Comparison of ENCODE assay signal across 24 mouse cellular contexts in the genomic region with DNA sequence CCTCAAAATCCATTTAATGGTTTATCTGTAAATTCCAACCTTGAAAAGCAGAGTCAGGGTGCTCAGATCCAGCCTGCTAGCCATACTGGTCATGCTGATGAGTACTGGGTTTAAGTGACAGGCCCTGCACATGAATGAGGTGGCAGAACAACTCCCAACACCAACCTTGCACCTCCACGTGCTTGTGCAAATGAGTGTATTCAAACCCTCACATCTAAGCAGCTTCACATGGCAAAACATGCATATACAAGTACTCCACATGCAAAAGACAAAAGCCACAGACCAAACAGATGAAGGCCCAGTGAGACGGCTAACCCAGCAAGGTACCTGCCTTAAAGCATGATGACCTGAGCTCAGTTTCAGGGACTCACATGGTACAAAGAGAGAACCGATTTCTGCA. TPM values are rescaled to one million over a fixed set of nuclear protein-coding genes. Genes with fewer than 3 reads are reported as not detected.
A peak's percentile ranks its signal among the peaks of the same experiment; 100 is the strongest.
DNase-seq lines count a peak whose midpoint lies in the region; ATAC-seq and TF ChIP-seq lines count a peak whose summit lies in the region.
"Had no signal": no experiment of that assay in that cellular context is flagged by ENCODE, and none has a peak within 500 bp of the region (broad histone marks: within the 10 kb centered on the region; RNA-seq: fewer than 3 reads in every experiment).

No protein-coding gene starts in this region.

- peaks cover 8% of the 10 kb centered on the region for H3K79me2 ChIP-seq in CH12.LX (replicated peaks; ENCODE audit: control insufficient read depth, extremely low read depth, insufficient read depth, poor library complexity, severe bottlenecking)

- TF ChIP-seq POLR2A in CH12.LX (IDR thresholded peaks at IDR 0.05; ENCODE audit: low read depth, low read length), result no peak

- no peaks in the 10 kb centered on the region for H3K36me3 ChIP-seq in lung, embryonic 15.5 days
- H3K36me3 ChIP-seq in lung, postnatal 0 days (ENCODE audit: insufficient read depth, low read length), result no peaks in the 10 kb centered on the region
- H3K36me3 ChIP-seq in CH12.LX (replicated peaks in 1 of 2; ENCODE audit: control insufficient read depth in 1 of 2, insufficient read depth in 1 of 2, low read length in 1 of 2), result no peaks in the 10 kb centered on the region
- H3K36me3 ChIP-seq: embryonic facial prominence, embryonic 15.5 days; forebrain, embryonic 12.5 days had no signal

- no peak overlapping the region for H3K4me3 ChIP-seq in lung, embryonic 15.5 days
- H3K4me3 ChIP-seq in lung, postnatal 0 days (ENCODE audit: low read depth, low read length), result no peak overlapping the region
- no peak overlapping the region for H3K4me3 ChIP-seq in CH12.LX (replicated peaks in 1 of 3; ENCODE audit: low read depth in 2 of 3, low read length in 2 of 3, poor library complexity in 1 of 3)
- H3K4me3 ChIP-seq: embryonic facial prominence, embryonic 13.5 days; embryonic facial prominence, embryonic 15.5 days; erythroblast, embryonic 14.5 days; forebrain, embryonic 10.5 days; forebrain, embryonic 12.5 days had no signal

- 78% methylated on average over 3 of the region's 3 CpGs for WGBS in lung, embryonic 15.5 days
- 83% methylated on average over 3 of the region's 3 CpGs for WGBS in lung, postnatal 0 days

- dilution Hi-C loops in CH12.LX (cut with MboI; ENCODE audit: extremely low pct_ligation_motif_present, extremely low pct_unique_long_range_greater_than_20kb, low sequenced_read_pairs), result no loop called here

- TF ChIP-seq RAD21 in CH12.LX (IDR thresholded peaks at IDR 0.05; ENCODE audit: low read depth, low read length), result no peak

- no peak for TF ChIP-seq CTCF in lung, postnatal 0 days (IDR thresholded peaks at IDR 0.05)
- TF ChIP-seq CTCF in CH12.LX (conservative IDR thresholded peaks at IDR 0.05 in 1 of 2, IDR thresholded peaks at IDR 0.05 in 1 of 2; ENCODE audit: low read depth in 2 of 2, low read length in 2 of 2), result no peak

- H3K27me3 ChIP-seq in lung, embryonic 15.5 days, result no peaks in the 10 kb centered on the region
- H3K27me3 ChIP-seq in lung, postnatal 0 days (replicated peaks; ENCODE audit: insufficient read depth, low read length), result no peaks in the 10 kb centered on the region
- H3K27me3 ChIP-seq in CH12.LX (replicated peaks), result no peaks in the 10 kb centered on the region
- H3K27me3 ChIP-seq: embryonic facial prominence, embryonic 13.5 days; embryonic facial prominence, embryonic 15.5 days; forebrain, embryonic 12.5 days; Patski had no signal

- no peak for DNase-seq in lung, postnatal 4 days
- no peak for DNase-seq in lung, postnatal 0 days (ENCODE audit: low spot score)
- no peak for DNase-seq in lung, postnatal 14 days
- DNase-seq in CH12.LX (ENCODE audit: extremely low read depth), result peak; percentile 32
- DNase-seq in cerebellum, postnatal 4 days (ENCODE audit: low spot score in 2 of 2), result no peak
- DNase-seq: adrenal gland, adult 8-10 months; adrenal gland, postnatal 14 days; adrenal gland, postnatal 36 days; cerebellum, adult 11-12 months; cerebellum, adult 2 months; cerebellum, adult 9-10 months; cerebellum, postnatal 10 days; cerebellum, postnatal 25 days; embryo, embryonic 11 days had no signal

- no peak for TF ChIP-seq EP300 in lung, postnatal 0 days (IDR thresholded peaks at IDR 0.05)
- no peak for TF ChIP-seq EP300 in CH12.LX (IDR thresholded peaks at IDR 0.05; ENCODE audit: low read length)

- in situ Hi-C loops in CH12.LX (cut with MboI; ENCODE audit: low pct_ligation_motif_present, low pct_unique_long_range_greater_than_20kb, low sequenced_read_pairs), result no loop called here

- H3K4me2 ChIP-seq in lung, embryonic 15.5 days, result no peak overlapping the region
- no peak overlapping the region for H3K4me2 ChIP-seq in lung, postnatal 0 days (replicated peaks; ENCODE audit: low read depth, low read length)
- H3K4me2 ChIP-seq in CH12.LX (ENCODE audit: insufficient read depth, low read depth, poor library complexity, severe bottlenecking), result no peak overlapping the region
- H3K4me2 ChIP-seq: embryonic facial prominence, embryonic 13.5 days; embryonic facial prominence, embryonic 15.5 days; forebrain, embryonic 12.5 days had no signal

- H3K9ac ChIP-seq in lung, embryonic 15.5 days, result no peak overlapping the region
- no peak overlapping the region for H3K9ac ChIP-seq in lung, postnatal 0 days (replicated peaks; ENCODE audit: low read depth)
- H3K9ac ChIP-seq in CH12.LX (ENCODE audit: insufficient read depth, low read depth), result no peak overlapping the region
- H3K9ac ChIP-seq: embryonic facial prominence, embryonic 13.5 days; embryonic facial prominence, embryonic 15.5 days; forebrain, embryonic 12.5 days had no signal

- peaks cover 12% of the 10 kb centered on the region for H3K4me1 ChIP-seq in lung, embryonic 15.5 days
- H3K4me1 ChIP-seq in lung, postnatal 0 days (ENCODE audit: insufficient read depth, low read depth, low read length), result peaks cover 6% of the 10 kb centered on the region; the same call in 1 of the 2 replicates
- H3K4me1 ChIP-seq in CH12.LX (ENCODE audit: control insufficient read depth in 1 of 2, insufficient read depth in 2 of 2), result peaks cover 5 to 22% of the 10 kb centered on the region in 2 experiments

- 0 out of 2 replicates have a peak overlapping the region, but pooled peaks have one; percentile 27 for H3K27ac ChIP-seq in lung, embryonic 15.5 days
- H3K27ac ChIP-seq in lung, postnatal 0 days (ENCODE audit: low read length), result peak overlapping the region; percentile 20; the same call in 1 of the 2 replicates
- no peak overlapping the region for H3K27ac ChIP-seq in CH12.LX (ENCODE audit: insufficient read depth, low read depth)
- H3K27ac ChIP-seq: embryonic facial prominence, embryonic 13.5 days; embryonic facial prominence, embryonic 15.5 days; forebrain, embryonic 10.5 days; forebrain, embryonic 12.5 days had no signal

- H3K9me3 ChIP-seq in lung, embryonic 15.5 days, result 0 out of 2 replicates have a peak, but pooled peaks cover 2% of the 10 kb centered on the region
- 0 out of 2 replicates have a peak, but pooled peaks cover 2% of the 10 kb centered on the region for H3K9me3 ChIP-seq in lung, postnatal 0 days (ENCODE audit: low read length)
- H3K9me3 ChIP-seq in CH12.LX (replicated peaks; ENCODE audit: low read length), result peaks cover 20% of the 10 kb centered on the region
- H3K9me3 ChIP-seq: embryonic facial prominence, embryonic 15.5 days had no signal

- no peak for ATAC-seq in lung, embryonic 15.5 days (ENCODE audit: borderline replicate concordance, extremely low read depth, low FRiP score, low TSS enrichment)
- no peak for ATAC-seq in lung, postnatal 0 days
- ATAC-seq: activated CD4-positive, CD25-positive, alpha-beta regulatory T cell, adult 4 months; forebrain, embryonic 14.5 days; forebrain, embryonic 16.5 days; Patski had no signal

TF ChIP-seq in CH12.LX, 34 proteins besides CTCF, POLR2A, EP300 and RAD21:
- TF ChIP-seq E2F4 (IDR thresholded peaks at IDR 0.05; ENCODE audit: insufficient replicate concordance, low read depth, low read length) (no peak), HCFC1 (IDR thresholded peaks at IDR 0.05; ENCODE audit: low read depth, low read length) (no peak), ZC3H11A (IDR thresholded peaks at IDR 0.05; ENCODE audit: low read depth, low read length) (no peak), PAX5 (IDR thresholded peaks at IDR 0.05; ENCODE audit: low read length) (no peak), CHD2 (IDR thresholded peaks at IDR 0.05; ENCODE audit: low read length) (no peak), JUND (conservative IDR thresholded peaks at IDR 0.05; ENCODE audit: low read depth, low read length) (no peak), MYC (IDR thresholded peaks at IDR 0.05; ENCODE audit: low read depth, low read length) (peak; percentile 59; the same call in 1 of the 2 replicates), BHLHE40 (IDR thresholded peaks at IDR 0.05; ENCODE audit: low read depth, low read length) (peak; percentile 82), MAX (IDR thresholded peaks at IDR 0.05; ENCODE audit: low read length) (peak; percentile 30; the same call in 1 of the 2 replicates), JUN (IDR thresholded peaks at IDR 0.05; ENCODE audit: insufficient read depth, low read depth, low read length) (no peak)
TF ChIP-seq in CH12.LX: peak in this region for 3.

RNA-seq across cellular contexts. Expression of gene Patz1, which starts 2.7 kb away (rescaled TPM):
- 48.9 and 52.7 TPM in 2 replicates for polyA plus RNA-seq in lung, embryonic 15.5 days (2015; fragmentation: Nextera tagmentation; extraction: Ambion mirVana)
- polyA plus RNA-seq in lung, postnatal 0 days (2015; fragmentation: Nextera tagmentation; extraction: Ambion mirVana), result 22.9 and 23.2 TPM in 2 replicates
- total RNA-seq in CH12.LX (2012; rRNA removed) (29.5 and 30.5 TPM in 2 replicates), CH12.LX (2014; rRNA removed) (30.8 and 31.5 TPM in 2 replicates)
- polyA plus RNA-seq in CH12.LX (2012; ENCODE audit: insufficient read length, low read depth), result 35.3 and 37.4 TPM in 2 replicates

RNA-seq across cellular contexts. Expression of gene Drg1, which starts 19.7 kb away (rescaled TPM):
- polyA plus RNA-seq in lung, embryonic 15.5 days (2015; fragmentation: Nextera tagmentation; extraction: Ambion mirVana), result 251 and 257 TPM in 2 replicates
- 132 and 141 TPM in 2 replicates for polyA plus RNA-seq in lung, postnatal 0 days (2015; fragmentation: Nextera tagmentation; extraction: Ambion mirVana)
- total RNA-seq in CH12.LX (2012; rRNA removed), result 158 and 189 TPM in 2 replicates
- total RNA-seq in CH12.LX (2014; rRNA removed), result 439 and 480 TPM in 2 replicates
- polyA plus RNA-seq in CH12.LX (2012; ENCODE audit: insufficient read length, low read depth), result 249 and 267 TPM in 2 replicates

RNA-seq across cellular contexts. Expression of gene Pik3ip1, which starts 44.3 kb away (rescaled TPM):
- 10.8 and 11.0 TPM in 2 replicates for polyA plus RNA-seq in lung, embryonic 15.5 days (2015; fragmentation: Nextera tagmentation; extraction: Ambion mirVana)
- polyA plus RNA-seq in lung, postnatal 0 days (2015; fragmentation: Nextera tagmentation; extraction: Ambion mirVana), result 22.7 and 25.5 TPM in 2 replicates
- 1.3 and 2.6 TPM in 2 replicates for total RNA-seq in CH12.LX (2012; rRNA removed)
- total RNA-seq in CH12.LX (2014; rRNA removed), result 0.39 and 0.80 TPM in 2 replicates
- polyA plus RNA-seq in CH12.LX (2012; ENCODE audit: insufficient read length, low read depth), result 1.3 and 1.9 TPM in 2 replicates
